Mouse (Mus musculus): Measurements from ENCODE around the gene Cav1. TPM values are rescaled to one million over a fixed set of nuclear protein-coding genes. Genes with fewer than 3 reads are reported as not detected.

Gene Cav1
- polyA plus RNA-seq, 1 experiment: 9.4 TPM

- H3K4me3 ChIP-seq (replicated peaks; ENCODE audit: control insufficient read depth, low read depth, low read length): no peak overlapping the region
- TF ChIP-seq CTCF (IDR thresholded peaks at IDR 0.05; ENCODE audit: control insufficient read depth, insufficient read depth, low read length) (no peak), POLR2A (IDR thresholded peaks at IDR 0.05; ENCODE audit: borderline replicate concordance, control insufficient read depth, low read depth, low read length) (no peak)
- WGBS: 75% methylated on average over 2 of the region's 2 CpGs
- no peaks in the 10 kb centered on the region for H3K4me1 ChIP-seq (ENCODE audit: control insufficient read depth, insufficient read depth, low read length)
- H3K27ac ChIP-seq (ENCODE audit: control insufficient read depth, insufficient read depth, low read depth, low read length, poor library complexity): no peak overlapping the region
Measured at GRCm38 (mm10) chr6:17309260-17309659, 3.1 kb downstream of the Cav1 start.

DNA sequence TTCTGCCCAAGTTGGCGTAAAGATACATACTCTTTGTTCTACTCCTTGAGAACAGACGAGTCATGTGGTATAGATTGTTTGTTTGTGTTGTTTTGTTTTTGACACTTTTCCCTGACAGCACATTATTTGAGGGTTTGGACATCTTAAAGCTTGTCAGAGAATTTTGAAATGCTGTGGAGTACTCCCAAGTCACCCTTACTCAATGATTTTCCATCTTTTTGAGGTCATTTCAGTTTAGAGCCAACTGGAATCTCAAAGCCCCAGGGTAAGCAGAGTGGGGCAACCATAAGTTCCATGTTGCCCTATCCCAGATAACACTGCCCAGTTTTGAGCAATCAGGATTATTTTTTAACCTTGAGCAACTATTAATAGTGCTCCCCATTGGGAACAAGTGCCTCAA, 8.1 kb downstream of the Cav1 start:
- WGBS: 78% methylated on average over 2 of the region's 2 CpGs
- H3K27ac ChIP-seq (ENCODE audit: control insufficient read depth, insufficient read depth, low read depth, low read length, poor library complexity): no peak overlapping the region
- TF ChIP-seq CTCF (IDR thresholded peaks at IDR 0.05; ENCODE audit: control insufficient read depth, insufficient read depth, low read length): no peak
- no peak for TF ChIP-seq POLR2A (IDR thresholded peaks at IDR 0.05; ENCODE audit: borderline replicate concordance, control insufficient read depth, low read depth, low read length)
- no peaks in the 10 kb centered on the region for H3K4me1 ChIP-seq (ENCODE audit: control insufficient read depth, insufficient read depth, low read length)
- no peak overlapping the region for H3K4me3 ChIP-seq (replicated peaks; ENCODE audit: control insufficient read depth, low read depth, low read length)

- Histone ChIP-seq H3K27ac (ENCODE audit: control insufficient read depth, insufficient read depth, low read depth, low read length, poor library complexity) (no peak overlapping the region), H3K4me3 (replicated peaks; ENCODE audit: control insufficient read depth, low read depth, low read length) (no peak overlapping the region), H3K4me1 (ENCODE audit: control insufficient read depth, insufficient read depth, low read length) (no peaks in the 10 kb centered on the region)
- 60% methylated on average over 5 of the region's 5 CpGs for WGBS
- TF ChIP-seq CTCF (IDR thresholded peaks at IDR 0.05; ENCODE audit: control insufficient read depth, insufficient read depth, low read length): no peak
- TF ChIP-seq POLR2A (IDR thresholded peaks at IDR 0.05; ENCODE audit: borderline replicate concordance, control insufficient read depth, low read depth, low read length): no peak
Measured at GRCm38 (mm10) chr6:17314659-17315616, 8.8 kb downstream of the Cav1 start.

DNA sequence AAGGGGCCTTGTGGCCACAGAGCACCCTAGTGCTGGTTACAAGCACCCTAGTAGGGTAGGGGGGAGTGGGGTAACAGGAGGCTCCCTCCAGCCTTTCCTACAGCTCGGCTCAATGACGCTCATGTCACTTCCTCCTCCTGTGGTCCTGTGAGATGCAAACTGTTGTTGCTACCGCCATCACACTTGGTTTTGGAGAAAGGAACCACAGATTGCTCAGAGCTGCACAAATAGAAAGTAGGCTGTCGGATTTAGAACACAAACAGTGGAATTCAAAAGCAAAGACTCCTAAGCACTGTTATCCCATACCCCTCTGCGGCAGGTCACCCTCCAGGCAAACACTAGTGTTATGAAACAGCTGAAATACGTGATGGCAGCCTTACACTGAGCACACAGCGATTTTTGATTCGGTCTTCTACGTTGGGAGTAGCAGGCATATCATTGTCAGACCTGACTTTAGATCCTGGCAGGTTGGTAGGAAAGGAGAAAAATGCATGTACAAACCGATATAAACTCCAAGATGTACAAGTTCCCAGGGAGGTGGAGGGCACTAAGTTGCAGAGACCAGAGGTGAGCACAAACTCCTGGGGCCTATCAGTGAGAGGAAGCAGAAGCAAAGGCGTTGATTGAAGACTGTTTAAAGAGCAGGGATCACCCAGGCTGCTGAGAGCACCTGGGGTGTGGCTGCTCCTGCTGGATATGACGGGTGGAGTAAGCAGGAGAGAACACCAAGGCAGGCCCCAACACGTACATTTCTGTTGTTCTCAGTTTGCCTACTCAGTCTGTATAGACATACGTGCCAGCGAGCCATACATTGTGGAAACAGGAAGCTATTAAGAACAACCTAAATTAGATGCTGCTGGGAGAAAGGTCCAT, 10.4 kb downstream of the Cav1 start:
- no peaks in the 10 kb centered on the region for H3K4me1 ChIP-seq (ENCODE audit: control insufficient read depth, insufficient read depth, low read length)
- H3K27ac ChIP-seq (ENCODE audit: control insufficient read depth, insufficient read depth, low read depth, low read length, poor library complexity): no peak overlapping the region
- TF ChIP-seq CTCF (IDR thresholded peaks at IDR 0.05; ENCODE audit: control insufficient read depth, insufficient read depth, low read length): no peak
- TF ChIP-seq POLR2A (IDR thresholded peaks at IDR 0.05; ENCODE audit: borderline replicate concordance, control insufficient read depth, low read depth, low read length): no peak
- H3K4me3 ChIP-seq (replicated peaks; ENCODE audit: control insufficient read depth, low read depth, low read length): no peak overlapping the region
- WGBS: 66% methylated on average over 15 of the region's 15 CpGs

GRCm38 (mm10) chr6:17317167-17317524, 11.0 kb downstream of the Cav1 start:
- H3K27ac ChIP-seq (ENCODE audit: control insufficient read depth, insufficient read depth, low read depth, low read length, poor library complexity): no peak overlapping the region
- 48% methylated on average over 1 of the region's 1 CpGs for WGBS

DNA sequence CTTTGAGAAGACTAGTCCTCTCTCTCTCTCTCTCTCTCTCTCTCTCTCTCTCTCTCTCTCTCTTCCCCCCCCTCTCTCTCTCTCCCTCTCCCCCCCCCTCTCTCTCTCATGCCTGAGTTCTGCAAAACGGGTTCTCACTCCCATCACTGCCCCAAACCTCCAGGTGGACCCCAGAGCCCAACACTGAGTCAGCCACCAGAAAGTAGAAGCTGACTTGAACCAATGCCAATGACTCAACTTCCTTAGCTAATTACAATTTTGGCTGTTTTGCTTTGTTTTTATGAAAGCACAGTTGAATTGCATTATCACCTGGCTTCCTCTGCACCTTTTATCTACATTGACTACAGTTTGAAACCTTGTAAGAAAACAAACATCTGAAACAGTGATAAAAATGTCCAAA, 11.8 kb downstream of the Cav1 start:
- Histone ChIP-seq H3K27ac (ENCODE audit: control insufficient read depth, insufficient read depth, low read depth, low read length, poor library complexity) (no peak overlapping the region), H3K4me3 (replicated peaks; ENCODE audit: control insufficient read depth, low read depth, low read length) (no peak overlapping the region), H3K4me1 (ENCODE audit: control insufficient read depth, insufficient read depth, low read length) (no peaks in the 10 kb centered on the region)
- 15% methylated on average over 1 of the region's 1 CpGs for whole genome bisulfite sequencing
- TF ChIP-seq POLR2A (IDR thresholded peaks at IDR 0.05; ENCODE audit: borderline replicate concordance, control insufficient read depth, low read depth, low read length): no peak
- no peak for TF ChIP-seq CTCF (IDR thresholded peaks at IDR 0.05; ENCODE audit: control insufficient read depth, insufficient read depth, low read length)

More at GRCm38 (mm10) chr6:17317167-17317524, 11.0 kb downstream of the Cav1 start:
- no peak overlapping the region for H3K4me3 ChIP-seq (replicated peaks; ENCODE audit: control insufficient read depth, low read depth, low read length)
- TF ChIP-seq CTCF (IDR thresholded peaks at IDR 0.05; ENCODE audit: control insufficient read depth, insufficient read depth, low read length) (no peak), POLR2A (IDR thresholded peaks at IDR 0.05; ENCODE audit: borderline replicate concordance, control insufficient read depth, low read depth, low read length) (no peak)
- H3K4me1 ChIP-seq (ENCODE audit: control insufficient read depth, insufficient read depth, low read length): no peaks in the 10 kb centered on the region

- TF ChIP-seq CTCF (IDR thresholded peaks at IDR 0.05; ENCODE audit: control insufficient read depth, insufficient read depth, low read length) (no peak), POLR2A (IDR thresholded peaks at IDR 0.05; ENCODE audit: borderline replicate concordance, control insufficient read depth, low read depth, low read length) (no peak)
- no peaks in the 10 kb centered on the region for H3K4me1 ChIP-seq (ENCODE audit: control insufficient read depth, insufficient read depth, low read length)
- WGBS: 72% methylated on average over 6 of the region's 6 CpGs
- H3K27ac ChIP-seq (ENCODE audit: control insufficient read depth, insufficient read depth, low read depth, low read length, poor library complexity): no peak overlapping the region
- H3K4me3 ChIP-seq (replicated peaks; ENCODE audit: control insufficient read depth, low read depth, low read length): no peak overlapping the region
Measured at GRCm38 (mm10) chr6:17321976-17322375, 15.8 kb downstream of the Cav1 start.

DNA sequence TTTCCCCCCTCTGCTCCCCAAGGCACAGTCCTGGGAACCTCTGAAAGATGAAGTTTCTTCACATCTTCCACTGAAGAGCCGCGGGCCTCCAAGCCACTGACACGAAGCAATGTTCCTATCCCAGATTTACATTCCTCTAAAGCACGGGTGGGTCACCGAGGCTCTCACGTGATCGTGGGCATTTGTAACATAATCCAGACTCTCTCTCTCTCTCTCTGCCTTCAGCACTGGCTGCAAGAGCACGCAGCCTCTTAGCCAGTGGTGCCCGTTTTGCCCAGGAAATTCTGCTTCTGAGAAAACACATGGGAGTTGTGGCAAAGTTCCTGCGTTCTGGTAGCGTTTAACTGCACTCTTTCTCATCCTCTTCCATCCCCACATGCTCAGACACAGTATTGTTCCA, 21.1 kb downstream of the Cav1 start:
- Histone ChIP-seq H3K4me3 (replicated peaks; ENCODE audit: control insufficient read depth, low read depth, low read length) (no peak overlapping the region), H3K27ac (ENCODE audit: control insufficient read depth, insufficient read depth, low read depth, low read length, poor library complexity) (no peak overlapping the region), H3K4me1 (ENCODE audit: control insufficient read depth, insufficient read depth, low read length) (no peaks in the 10 kb centered on the region)
- TF ChIP-seq CTCF (IDR thresholded peaks at IDR 0.05; ENCODE audit: control insufficient read depth, insufficient read depth, low read length) (no peak), POLR2A (IDR thresholded peaks at IDR 0.05; ENCODE audit: borderline replicate concordance, control insufficient read depth, low read depth, low read length) (no peak)
- 77% methylated on average over 11 of the region's 11 CpGs for WGBS

Data from bone marrow, adult 2 months (tissue).